Mouse (Mus musculus) embryonic fibroblast, embryonic 13.5 days (primary cell): ENCODE data around the gene Mcur1. TPM values are rescaled to one million over a fixed set of nuclear protein-coding genes. Genes with fewer than 3 reads are reported as not detected.

Experiments
- H3K27ac ChIP-seq: 2 replicates; pipeline ENCODE4 v1.5.1; 2012; ENCODE audit warnings: low read length, control low read depth, inconsistent platforms; ENCODE audit not compliant: insufficient read depth
- H3K4me1 ChIP-seq: 2 replicates; pipeline ENCODE4 v1.6.1; 2011; ENCODE audit warnings: low read length; ENCODE audit not compliant: control insufficient read depth, insufficient read depth
- H3K4me3 ChIP-seq: 2 replicates; pipeline ENCODE4 v1.5.1; 2011; ENCODE audit warnings: mild to moderate bottlenecking, control low read depth, low read length; ENCODE audit not compliant: insufficient read depth
- CTCF ChIP-seq: IDR thresholded peaks from 2 replicates; pipeline ENCODE4 v1.5.1; 2011; ENCODE audit warnings: mild to moderate bottlenecking, control low read depth, low read length, moderate library complexity, borderline replicate concordance; ENCODE audit not compliant: insufficient read depth
- POLR2A ChIP-seq: IDR thresholded peaks from 2 replicates; pipeline ENCODE4 v1.6.1; 2011; ENCODE audit warnings: low read depth, mild to moderate bottlenecking, control low read depth, low read length, moderate library complexity
- polyA plus RNA-seq: library from polyadenylated mRNA; stranded (reverse); fragments of >200 nt; gene quantifications from 2 replicates; pipeline ENCODE4 v1.2.4, GENCODE M21; 2011; ENCODE audit warnings: low read depth; ENCODE audit not compliant: missing spikeins, insufficient read length

Gene Mcur1
- polyA plus RNA-seq, 1 experiment = 14.1 TPM

DNA sequence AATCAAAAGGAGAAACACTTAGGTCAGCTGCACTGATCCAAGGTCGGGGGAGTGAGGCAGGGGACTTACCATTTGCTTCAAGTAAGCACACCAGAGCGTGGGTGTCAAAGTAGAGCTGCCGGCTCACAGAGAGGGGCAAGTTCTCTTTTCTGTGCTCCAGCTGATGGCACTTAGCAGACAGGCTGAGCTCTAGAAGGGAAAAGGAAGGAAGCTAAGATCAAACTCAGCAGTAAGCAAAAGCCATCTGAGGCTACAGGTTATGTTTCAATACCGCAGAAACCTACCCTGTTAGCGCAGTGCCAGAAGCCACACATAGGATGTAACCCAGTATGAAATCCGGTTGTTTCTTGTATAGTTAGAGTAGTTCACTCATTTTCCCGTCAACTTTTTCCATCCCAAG, 5.2 kb downstream of the Mcur1 start:
- Histone ChIP-seq H3K4me1 (peaks cover 4% of the 10 kb centered on the region), H3K27ac (no peak overlapping the region), H3K4me3 (no peak overlapping the region)
- TF ChIP-seq POLR2A (no peak), CTCF (no peak)

DNA sequence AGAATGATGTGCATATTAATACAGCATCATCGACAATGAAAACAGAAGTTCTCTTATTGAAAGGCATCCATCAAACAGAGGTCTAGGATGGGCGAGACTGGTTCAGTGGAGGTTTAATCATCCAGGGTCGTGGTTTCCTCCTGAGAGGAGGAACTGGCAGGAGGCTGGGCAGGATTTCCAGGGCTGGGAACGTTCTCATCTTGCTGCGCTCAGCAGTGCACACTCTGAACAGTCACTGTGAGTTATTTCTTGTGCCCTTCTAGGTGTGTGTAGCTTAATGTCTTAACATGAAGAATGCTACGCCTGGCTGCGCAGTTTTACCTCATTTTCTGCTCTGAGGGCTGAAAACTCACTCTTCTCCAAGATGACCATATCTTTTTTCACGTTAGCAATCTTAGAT, 9.3 kb downstream of the Mcur1 start:
- Histone ChIP-seq H3K4me1 (no peaks in the 10 kb centered on the region), H3K4me3 (no peak overlapping the region), H3K27ac (no peak overlapping the region)
- no peak for TF ChIP-seq CTCF
- TF ChIP-seq POLR2A = no peak

DNA sequence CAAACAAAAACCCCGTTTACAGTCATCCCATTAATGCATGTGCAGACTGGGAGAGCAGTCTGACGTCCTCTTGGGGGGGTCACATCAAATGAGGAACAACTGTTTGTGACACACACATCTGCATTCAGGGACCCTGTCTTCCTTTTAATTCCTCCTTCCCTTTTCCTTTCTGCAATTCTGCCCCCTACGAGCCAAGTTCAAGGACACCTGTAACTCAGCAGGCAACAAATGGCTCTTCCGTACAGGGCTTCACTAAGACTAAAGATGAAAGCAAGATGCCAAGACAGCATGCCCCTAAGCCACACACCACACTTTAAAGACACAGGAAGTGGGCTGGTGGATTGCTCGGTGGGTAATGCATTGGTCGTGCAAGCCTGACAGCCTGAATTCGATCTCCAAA, 10.1 kb downstream of the Mcur1 start:
- no peak for TF ChIP-seq POLR2A
- TF ChIP-seq CTCF = no peak
- Histone ChIP-seq H3K27ac (no peak overlapping the region), H3K4me1 (no peaks in the 10 kb centered on the region), H3K4me3 (no peak overlapping the region)

DNA sequence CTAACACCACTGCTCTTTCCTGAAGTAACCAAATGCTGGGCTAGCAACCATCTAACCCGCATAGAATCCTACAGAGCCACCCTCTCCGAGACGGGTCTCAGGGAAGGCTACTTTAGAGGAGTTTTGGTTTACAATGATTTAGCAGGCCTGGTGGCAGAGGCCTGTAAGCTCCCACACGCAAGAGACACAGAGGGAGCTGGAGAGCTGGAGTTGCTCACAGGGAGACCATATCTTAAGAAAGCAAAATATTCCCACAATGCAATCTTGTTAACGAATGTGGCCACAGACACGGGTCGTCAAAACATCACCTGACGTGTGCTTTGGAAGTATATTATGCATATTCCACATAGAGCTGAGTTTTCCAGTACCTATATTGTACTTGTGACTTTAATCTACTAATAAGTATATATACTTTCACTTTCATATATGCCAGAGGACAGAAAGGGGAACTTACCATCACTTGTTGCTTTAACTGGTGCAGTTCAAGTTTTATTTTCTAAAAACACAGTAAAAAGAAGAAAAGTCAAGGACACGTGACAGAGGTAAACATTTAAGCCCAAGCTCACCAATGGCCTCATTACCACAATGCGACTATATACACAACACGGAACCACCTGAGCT, 10.8 kb downstream of the Mcur1 start:
- no peaks in the 10 kb centered on the region for H3K4me1 ChIP-seq
- TF ChIP-seq POLR2A = no peak
- no peak for TF ChIP-seq CTCF
- no peak overlapping the region for H3K4me3 ChIP-seq
- no peak overlapping the region for H3K27ac ChIP-seq

DNA sequence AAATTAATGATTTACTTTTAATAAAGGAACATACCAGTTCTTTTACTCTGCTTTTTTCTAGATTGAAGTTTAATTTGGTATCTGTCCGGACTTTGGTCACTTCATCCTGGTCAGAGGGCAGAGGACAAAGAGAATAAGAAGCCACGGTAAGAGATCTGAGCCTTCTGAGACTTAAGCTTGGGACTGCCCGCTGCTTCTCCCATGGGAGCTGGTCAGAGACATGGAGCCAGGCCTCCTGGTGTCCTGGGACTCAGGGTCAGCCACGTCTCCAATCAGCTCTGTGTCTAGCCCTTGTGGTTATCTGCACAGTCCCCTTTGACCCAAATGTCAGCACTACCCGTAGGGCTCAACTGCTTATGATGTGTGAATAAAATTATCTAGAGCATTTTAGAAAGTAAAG, 11.4 kb downstream of the Mcur1 start:
- Histone ChIP-seq H3K27ac (no peak overlapping the region), H3K4me3 (no peak overlapping the region), H3K4me1 (no peaks in the 10 kb centered on the region)
- TF ChIP-seq POLR2A (no peak), CTCF (no peak)

DNA sequence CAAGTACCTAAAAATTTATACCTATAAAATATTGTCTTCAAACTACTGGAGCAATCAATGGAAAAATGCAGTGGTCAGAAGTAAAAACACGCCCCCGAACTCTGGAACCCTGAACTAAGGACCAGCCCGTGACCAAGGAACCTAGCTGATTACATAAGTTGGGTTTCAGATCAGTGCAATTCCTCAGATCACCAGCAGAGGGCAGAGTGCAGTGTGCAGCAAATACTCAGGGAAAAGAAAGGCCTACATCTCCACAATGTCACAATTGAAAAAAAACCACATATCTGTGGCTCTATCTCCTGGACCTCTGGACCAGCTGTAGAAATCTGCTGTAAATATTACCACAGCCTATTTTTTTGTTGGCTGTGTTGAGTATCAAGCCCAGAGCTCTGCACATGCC, 13.1 kb downstream of the Mcur1 start:
- H3K27ac ChIP-seq = no peak overlapping the region
- no peak for TF ChIP-seq POLR2A
- TF ChIP-seq CTCF = peak; percentile 61; the same call in 1 of the 2 replicates
- no peak overlapping the region for H3K4me3 ChIP-seq
- H3K4me1 ChIP-seq = no peaks in the 10 kb centered on the region

DNA sequence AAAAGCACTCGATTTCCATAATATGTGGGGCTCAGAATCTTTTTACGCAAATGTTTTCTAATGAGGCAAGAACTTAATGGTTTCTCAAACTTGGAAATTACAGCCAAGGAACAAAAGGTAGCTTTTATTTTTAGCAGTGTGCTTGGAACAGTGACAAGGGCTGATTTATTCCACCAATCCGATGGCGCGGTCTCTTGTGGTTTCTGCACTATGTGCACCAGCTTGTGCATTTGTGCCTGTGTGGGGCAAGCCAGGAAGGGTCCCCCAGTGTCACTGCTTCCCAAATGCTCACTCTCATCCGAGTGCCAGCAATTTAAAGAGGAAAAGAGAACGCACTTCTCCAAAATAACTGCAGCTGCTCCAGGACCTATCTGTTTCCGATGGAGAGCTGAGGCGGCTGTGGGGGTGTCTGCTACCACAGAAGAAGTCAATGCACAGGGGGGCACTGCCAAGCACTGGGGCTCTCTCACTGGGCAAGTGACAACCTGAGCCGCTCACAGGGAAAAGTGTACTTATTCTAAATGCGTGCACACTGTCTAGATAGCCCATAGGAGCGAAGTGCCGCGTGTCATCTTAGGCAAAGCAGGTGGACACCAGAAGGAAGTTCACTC, 19.7 kb downstream of the Mcur1 start:
- H3K4me1 ChIP-seq = no peaks in the 10 kb centered on the region
- H3K4me3 ChIP-seq = no peak overlapping the region
- TF ChIP-seq CTCF (no peak), POLR2A (no peak)
- H3K27ac ChIP-seq = no peak overlapping the region

DNA sequence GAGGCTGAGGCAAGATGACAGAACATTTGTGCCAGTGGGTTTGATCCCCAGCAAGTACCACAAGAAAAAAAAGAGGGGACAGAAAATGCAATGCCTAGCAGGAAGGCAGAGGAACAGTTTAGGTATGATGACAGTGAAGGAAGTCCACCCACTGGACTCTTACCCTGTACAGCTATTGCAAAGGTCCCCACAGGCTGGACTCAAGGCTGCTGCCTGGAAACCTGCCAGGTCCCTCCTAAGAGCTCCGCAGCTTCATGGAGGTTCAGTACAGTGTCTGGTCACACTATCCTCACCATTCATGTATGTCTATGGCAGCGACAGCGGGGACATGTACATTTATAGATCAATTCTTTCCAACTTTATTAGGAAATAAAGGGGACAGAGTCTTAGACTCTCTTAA, 20.6 kb downstream of the Mcur1 start:
- H3K4me3 ChIP-seq = no peak overlapping the region
- no peak for TF ChIP-seq CTCF
- no peak for TF ChIP-seq POLR2A
- no peak overlapping the region for H3K27ac ChIP-seq
- no peaks in the 10 kb centered on the region for H3K4me1 ChIP-seq

DNA sequence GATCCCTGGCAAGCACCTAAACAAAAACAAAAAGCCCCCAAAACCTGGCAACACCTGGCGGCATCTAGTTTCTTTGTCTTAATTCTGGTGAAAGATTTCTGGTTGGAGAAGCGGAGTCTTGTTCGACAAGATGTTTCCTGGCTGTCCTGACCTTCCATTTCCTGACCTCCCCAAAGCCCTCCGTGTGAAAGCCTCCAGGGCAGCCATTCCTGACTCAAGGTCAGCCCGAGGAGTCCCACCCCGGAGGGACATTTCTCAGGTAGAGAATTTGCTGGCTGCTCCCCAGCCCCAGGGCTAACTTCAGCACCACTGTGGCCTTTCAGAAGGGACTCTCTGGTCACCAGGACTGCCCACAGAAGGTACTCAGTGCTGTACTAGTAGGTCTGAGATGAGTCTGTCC, 22.1 kb downstream of the Mcur1 start:
- Histone ChIP-seq H3K27ac (no peak overlapping the region), H3K4me1 (no peaks in the 10 kb centered on the region), H3K4me3 (no peak overlapping the region)
- TF ChIP-seq CTCF (no peak), POLR2A (no peak)

DNA sequence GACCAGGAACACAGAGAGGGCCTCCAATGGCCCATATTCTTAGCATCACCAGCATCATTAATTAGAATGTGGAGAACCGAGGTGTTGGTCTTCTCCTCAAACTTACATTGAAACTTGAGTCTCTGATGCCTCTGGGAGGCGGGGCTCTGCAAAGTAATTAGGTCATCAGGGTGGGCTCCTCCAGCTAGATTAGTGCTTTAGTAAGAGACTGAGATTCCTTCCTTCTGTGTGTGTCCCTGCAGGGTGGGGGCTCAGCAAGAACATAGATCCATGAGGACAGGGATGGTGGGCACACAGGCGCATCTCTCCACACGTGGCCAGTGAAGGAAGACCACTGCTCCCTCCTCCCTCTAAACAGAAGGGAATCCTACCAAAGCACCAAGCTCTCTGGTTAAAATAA, 26.0 kb downstream of the Mcur1 start:
- no peaks in the 10 kb centered on the region; the same call in 1 of the 2 replicates for H3K4me1 ChIP-seq
- no peak overlapping the region for H3K4me3 ChIP-seq
- no peak overlapping the region for H3K27ac ChIP-seq
- TF ChIP-seq CTCF (no peak), POLR2A (no peak)

DNA sequence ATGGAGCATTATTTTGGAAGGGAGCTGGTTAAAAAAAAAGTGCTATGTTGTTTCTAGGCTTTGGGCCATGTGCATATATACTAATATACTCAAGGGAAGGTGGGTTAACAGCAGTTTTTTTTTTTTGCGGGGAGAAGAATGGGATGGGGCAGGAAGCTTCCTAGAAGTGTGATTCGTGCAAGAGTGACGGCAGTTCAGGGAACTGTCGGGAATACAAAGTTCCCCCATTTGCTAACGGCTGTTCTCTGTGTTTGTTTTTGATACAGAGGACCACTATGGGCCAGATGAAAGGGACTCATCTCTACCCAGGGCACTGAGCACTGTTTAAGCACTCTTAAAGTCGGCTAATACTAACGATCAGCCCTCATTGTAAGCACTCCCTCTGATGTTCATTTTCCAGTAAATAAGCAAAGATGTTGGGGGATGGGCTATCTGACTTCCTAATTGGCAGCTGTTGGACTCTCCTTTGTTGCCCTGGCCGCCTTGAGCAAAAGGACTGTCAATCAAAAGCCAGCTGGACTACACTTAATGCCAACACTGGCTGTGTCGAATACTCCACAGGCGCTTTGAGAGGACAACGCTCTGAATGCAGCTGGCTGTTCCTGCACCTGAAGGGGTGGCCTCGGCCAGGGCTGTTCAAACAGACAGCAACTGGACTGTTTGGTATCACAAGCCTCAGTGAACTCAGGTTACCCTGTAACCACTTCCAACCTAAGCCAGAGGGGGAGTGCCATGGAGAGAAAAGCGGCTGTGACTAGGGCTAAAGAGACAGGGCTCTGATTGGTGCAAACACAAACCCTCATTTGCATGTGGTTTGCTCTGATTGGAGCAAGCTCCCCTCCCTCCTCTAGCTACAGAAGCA, 28.9 kb downstream of the Mcur1 start:
- TF ChIP-seq CTCF (no peak), POLR2A (no peak)
- no peak overlapping the region for H3K27ac ChIP-seq

More for the DNA sequence above, 28.9 kb downstream of the Mcur1 start:
- Histone ChIP-seq H3K4me3 (no peak overlapping the region), H3K4me1 (no peaks in the 10 kb centered on the region; the same call in 1 of the 2 replicates)
